Mouse (Mus musculus) granulocyte monocyte progenitor cell, adult 5-6 weeks (primary cell): Measurements from ENCODE around the gene Lrrfip1. TPM values are rescaled to one million over a fixed set of nuclear protein-coding genes. Genes with fewer than 3 reads are reported as not detected.
A peak's percentile ranks its signal among the peaks of the same experiment; 100 is the strongest.

ENCODE experiments used
- ATAC-seq: replicated peaks from 2 replicates; pipeline ENCODE4 v1.8.0; 2016; ENCODE audit warnings: mild to moderate bottlenecking, moderate TSS enrichment, inconsistent platforms; ENCODE audit not compliant: poor library complexity, severe bottlenecking
- total RNA-seq, 2 experiments: library from RNA; stranded (forward) in 1 of 2; stranded (reverse) in 1 of 2; fragments of 200-712, 200-1000 nt in 1 of 2; fragments of >200 nt in 1 of 2; fragmentation: Nextera tagmentation in 1 of 2; gene quantifications; 2 replicates each; pipeline ENCODE4 v1.2.3; 2014 to 2017

The Lrrfip1 gene
- 61.3 and 114 TPM in 2 replicates for total RNA-seq (2014; fragmentation: Nextera tagmentation)
- total RNA-seq (2017) = 121 and 131 TPM in 2 replicates

- peak; percentile 63 for ATAC-seq
Observed at GRCm38 (mm10) chr1:90998268-90998890, at the start of gene Lrrfip1. Gene Lrrfip1, plus strand, starts transcription at chr1:90998737.

DNA sequence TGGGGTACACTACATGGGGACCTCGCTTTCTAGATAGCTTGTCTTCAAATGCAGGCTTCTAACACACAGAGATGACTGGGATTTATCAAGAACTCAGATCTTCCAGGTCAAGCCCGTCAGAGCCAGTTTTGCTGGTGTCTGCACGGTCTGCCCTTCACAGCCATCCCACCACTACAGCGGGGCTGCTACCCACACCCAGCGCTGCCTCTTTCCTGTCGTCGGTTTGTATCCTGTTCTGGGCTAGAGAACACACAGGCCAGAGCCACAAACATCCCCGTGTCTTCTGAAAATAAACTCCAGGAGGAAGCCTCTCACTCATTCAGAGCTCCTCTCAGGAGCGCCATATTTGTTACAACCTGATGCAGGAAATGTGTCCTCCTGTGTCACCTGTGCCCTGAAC lies 49.2 kb upstream of the Lrrfip1 start:
- no peak for ATAC-seq

DNA sequence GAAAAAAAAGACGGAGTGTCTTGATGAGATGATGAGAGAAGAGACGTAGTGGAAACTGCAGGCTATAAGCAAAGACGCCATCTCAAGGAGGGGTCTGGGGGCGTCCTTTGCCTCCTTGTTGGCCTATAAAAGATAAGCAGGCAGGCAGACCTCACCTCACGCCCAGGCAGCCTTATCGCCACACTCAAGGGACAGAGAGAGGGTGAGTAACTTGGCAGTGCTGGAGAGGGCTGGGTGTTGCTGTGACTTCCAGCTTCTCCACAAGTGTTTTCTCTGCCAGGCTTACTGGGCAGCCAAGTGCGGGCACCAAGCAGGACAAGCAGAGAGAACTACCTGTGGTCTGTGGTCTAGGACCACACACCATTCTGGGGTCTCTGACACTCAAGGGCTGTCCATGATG lies 46.9 kb upstream of the Lrrfip1 start:
- ATAC-seq = no peak

DNA sequence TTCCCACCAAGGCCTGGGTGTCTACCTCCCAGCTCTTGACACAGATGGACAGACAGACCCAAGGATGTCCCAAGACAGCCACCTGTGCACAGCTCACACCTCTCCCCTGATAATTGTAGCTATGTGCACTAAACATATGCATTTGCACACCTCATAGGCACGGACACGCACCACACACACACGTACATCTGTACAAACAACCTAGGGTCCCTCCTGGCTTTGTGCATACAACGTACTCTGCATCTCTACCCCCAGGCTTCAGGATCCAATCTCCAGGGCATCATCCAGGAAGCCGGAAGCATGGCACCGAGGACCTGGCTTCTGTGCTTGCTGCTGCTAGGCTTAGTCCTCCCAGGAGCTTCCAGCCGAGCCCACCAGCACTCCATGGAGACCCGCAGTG lies 45.7 kb upstream of the Lrrfip1 start, which contains the start of gene Prlh:
Gene Prlh (plus strand): TSS at position 301 of the 400 bp plus-strand sequence.
- ATAC-seq = no peak

GRCm38 (mm10) chr1:90953688-90954087 lies 44.8 kb upstream of the Lrrfip1 start:
- no peak for ATAC-seq

GRCm38 (mm10) chr1:90956245-90957096 lies 42.1 kb upstream of the Lrrfip1 start:
- peak; percentile 76 for ATAC-seq

DNA sequence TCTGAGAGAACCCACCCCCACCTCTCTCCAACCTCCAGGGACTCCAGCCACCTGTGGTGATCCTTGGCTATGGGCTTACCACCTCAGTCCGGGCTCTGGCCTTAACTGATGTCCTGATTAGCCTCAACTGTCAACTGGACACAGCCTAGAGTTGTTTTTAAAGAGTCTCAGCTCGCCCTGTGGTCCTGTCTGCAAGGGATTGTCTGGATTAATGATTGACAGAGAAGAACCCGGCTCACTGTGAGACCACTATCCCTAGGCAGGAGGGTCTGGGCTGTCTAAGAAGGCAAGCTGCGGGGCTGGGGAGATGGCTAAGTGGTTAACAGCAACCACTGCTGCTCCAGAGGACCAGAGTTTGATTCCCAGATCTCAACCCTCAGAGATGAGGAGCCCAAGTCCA lies 36.0 kb upstream of the Lrrfip1 start:
- no peak for ATAC-seq

- no peak for ATAC-seq
Observed at GRCm38 (mm10) chr1:90962994-90963393, 35.5 kb upstream of the Lrrfip1 start.

- no peak for ATAC-seq
Observed at GRCm38 (mm10) chr1:90967583-90967982, 31.0 kb upstream of the Lrrfip1 start.

DNA sequence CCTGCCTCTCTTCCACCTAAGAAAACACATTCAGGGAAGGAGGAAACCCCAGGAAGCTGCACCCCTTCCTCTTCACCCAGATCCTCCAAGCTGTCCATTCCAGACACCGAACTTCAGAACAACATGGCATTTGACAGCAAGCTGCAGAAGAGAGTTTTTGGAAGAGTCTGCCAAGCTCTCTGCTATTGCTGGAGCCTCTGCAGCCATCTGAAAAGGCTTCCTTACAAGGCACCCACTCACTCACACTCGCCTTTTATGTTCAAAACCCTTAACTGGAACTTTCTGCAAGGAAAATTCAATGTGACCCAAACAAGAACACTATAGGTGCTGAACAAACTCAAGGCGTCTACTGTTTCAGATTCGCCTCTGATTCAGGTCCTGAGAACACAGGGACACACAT lies 29.9 kb upstream of the Lrrfip1 start:
- ATAC-seq = no peak

DNA sequence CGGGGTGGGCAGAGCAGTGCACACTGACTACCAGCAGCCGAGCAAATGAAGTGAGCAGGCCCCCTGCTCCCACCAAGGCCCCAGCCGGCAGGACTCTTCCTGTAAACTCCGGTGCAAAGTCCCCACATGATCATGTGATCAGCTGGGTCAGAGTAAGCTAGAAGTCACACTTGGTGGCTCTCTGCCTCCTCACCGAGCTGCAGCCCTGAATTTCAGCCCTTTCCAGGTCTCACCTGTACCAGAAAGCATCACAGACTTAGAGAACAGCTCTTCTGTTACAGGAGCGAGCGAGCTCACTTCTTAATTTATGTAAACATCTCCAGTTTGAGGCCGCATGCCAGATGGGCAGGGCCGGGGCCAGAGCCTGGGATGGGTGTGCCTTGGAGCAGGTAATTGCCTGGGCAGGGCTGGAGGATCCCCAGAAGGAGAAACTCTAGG lies 29.2 kb upstream of the Lrrfip1 start, which contains the start of gene Rab17:
Gene Rab17 (minus strand): TSS at position 315 of the 438 bp plus-strand sequence.
- ATAC-seq = peak; percentile 24

GRCm38 (mm10) chr1:90969881-90970390 lies 28.6 kb upstream of the Lrrfip1 start:
- no peak for ATAC-seq

DNA sequence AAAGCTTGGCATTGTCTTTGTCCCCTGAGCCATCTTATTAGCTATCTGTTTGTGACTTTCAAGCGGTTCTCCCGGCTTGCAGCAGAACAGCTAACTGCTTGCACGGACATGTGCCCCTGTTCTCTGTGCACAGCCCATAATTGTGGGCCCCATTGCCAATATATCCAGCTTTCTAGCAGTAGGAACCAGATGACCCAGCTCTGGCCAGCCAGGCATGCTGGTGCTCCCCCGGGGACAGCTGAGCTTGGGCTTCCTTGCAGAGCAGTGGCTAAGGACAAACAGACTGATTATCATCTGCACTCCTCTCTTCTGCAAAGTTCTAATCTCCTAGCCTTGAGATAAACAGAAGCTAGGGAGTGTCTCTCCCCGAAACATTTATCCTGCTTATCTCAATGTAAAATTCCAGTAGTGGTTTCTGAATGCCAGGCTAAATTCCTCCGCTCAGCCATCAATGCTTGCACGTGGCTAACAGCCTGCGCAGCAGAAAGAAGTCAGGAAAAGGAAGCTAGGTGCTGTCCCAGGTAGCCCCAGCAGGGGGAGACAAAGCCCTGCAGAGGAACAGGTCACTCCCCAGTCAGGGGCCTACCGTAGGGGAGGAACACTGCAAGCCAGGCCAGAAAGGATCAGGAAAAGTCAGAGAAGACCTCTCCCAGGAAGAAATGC lies 25.5 kb upstream of the Lrrfip1 start:
- peak; percentile 77 for ATAC-seq

DNA sequence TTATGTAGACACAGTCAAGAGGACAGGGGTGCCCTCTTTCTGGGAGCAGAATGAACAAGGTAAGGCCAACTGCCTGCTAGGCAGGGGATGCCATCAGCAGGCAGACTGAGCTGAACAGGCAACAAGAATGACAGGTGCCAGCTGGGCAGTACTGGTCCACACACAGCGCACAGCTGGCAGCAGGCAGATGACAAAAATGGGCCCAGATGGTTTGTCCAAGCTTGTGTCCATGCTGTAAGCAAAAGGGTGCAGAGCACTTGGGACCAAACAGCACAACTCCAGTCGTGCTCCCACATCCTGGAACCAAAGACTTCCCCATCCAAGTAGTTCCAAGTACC lies 25.0 kb upstream of the Lrrfip1 start:
- ATAC-seq = no peak

DNA sequence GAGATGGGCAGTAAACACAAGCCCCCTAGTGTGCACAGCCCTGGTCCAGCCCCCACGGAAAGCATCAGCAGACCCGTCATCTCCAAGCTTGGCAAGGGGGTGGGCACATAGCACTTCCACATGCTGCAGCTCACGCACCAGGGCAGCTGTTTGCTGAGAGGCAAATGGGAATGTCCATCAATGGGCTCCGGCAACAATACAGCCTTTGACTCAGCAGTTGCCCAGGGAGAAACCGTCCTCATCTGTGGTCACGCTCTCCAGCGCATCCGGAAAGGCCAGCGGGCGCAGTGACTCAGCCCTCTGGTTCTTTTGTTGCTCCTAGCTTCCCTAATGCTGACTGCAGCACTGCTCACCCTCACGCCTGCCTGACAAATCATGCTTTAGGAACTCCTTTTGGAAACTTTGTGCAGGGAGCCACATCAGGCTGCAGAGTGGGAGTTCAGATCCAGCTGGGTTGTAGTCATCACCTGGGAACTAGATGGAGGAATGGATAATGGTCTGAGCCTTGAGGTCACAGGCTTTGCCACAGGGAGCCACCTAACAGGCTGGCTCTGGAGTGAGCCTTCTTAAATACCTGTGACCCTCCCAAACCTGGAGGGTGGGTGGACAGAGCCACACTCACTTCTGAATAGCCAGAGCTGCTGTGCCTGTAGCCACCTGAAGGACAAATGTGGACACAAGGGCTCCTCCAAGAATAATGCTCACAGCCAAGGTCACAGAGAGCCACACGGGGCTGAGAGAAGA lies 23.5 kb upstream of the Lrrfip1 start:
- ATAC-seq = peak; percentile 85

DNA sequence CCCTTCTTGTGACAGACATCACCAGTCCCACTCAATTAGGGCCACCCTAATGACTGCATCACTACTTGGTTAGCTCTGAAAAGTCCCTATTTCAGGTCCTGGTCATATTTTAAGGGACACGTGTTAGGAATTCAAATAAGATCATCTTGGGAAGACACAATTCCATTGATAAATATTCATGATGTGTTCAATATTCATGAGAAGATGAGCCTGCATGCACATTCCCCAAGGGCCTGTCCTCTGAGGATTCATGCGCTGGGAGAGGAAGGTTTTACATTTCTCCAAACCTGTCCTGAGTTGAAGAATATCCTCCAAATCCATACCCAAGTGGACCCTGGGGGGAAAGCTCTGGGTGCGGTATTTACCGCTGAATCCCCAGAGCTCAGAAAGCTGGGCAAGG lies 22.6 kb upstream of the Lrrfip1 start:
- no peak for ATAC-seq

GRCm38 (mm10) chr1:90980638-90981330 lies 17.8 kb upstream of the Lrrfip1 start:
- no peak for ATAC-seq

GRCm38 (mm10) chr1:90981346-90981745 lies 17.2 kb upstream of the Lrrfip1 start:
- no peak for ATAC-seq

DNA sequence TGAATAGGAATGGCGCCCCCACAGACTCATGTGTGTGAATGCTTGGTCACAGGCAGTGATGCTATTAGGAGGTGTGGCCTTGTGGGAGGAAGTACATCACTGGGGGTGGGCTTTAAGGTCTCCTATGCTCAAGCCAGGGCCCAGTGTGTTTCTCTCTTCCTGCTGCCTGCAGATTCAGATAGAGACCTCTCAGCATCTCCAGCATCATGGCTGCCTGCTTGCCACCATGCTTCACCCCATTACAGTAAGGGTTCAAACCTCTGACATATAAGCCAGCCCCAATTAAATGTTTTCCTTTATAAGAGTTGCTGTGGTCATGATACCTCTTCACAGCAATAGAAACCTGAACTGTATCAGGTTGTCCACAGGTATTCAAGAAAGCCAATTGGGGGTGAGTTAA lies 2.6 kb upstream of the Lrrfip1 start:
- no peak for ATAC-seq

- no peak for ATAC-seq
Observed at GRCm38 (mm10) chr1:90997136-90997535, 1.4 kb upstream of the Lrrfip1 start.
